Mouse (Mus musculus) hindbrain, embryonic 11.5 days (tissue): Measurements from ENCODE around the gene Mrln. TPM values are rescaled to one million over a fixed set of nuclear protein-coding genes. Genes with fewer than 3 reads are reported as not detected.

Experiments used
- ATAC-seq: fragments of 200-750 bp; cut with Nextera tagmentation; 2 replicates; pipeline ENCODE4 v1.8.0; 2017; ENCODE audit warnings: mild to moderate bottlenecking, moderate TSS enrichment, moderate library complexity; ENCODE audit not compliant: low FRiP score
- DNase-seq: peaks from one replicate; pipeline ENCODE4 v3.0.0-alpha.2; 2015; ENCODE audit warnings: low spot score
- H3K27ac ChIP-seq: fragments of 300-500 bp; sonication (generic); 2 replicates; pipeline ENCODE4 v1.5.1; 2014; ENCODE audit warnings: mild to moderate bottlenecking, low read depth, low read length
- H3K27me3 ChIP-seq: fragments of 300-500 bp; sonication (generic); 2 replicates; pipeline ENCODE4 v1.6.1; 2014; ENCODE audit warnings: mild to moderate bottlenecking, low read length, moderate library complexity, mixed read lengths; ENCODE audit not compliant: control insufficient read depth, insufficient read depth
- H3K36me3 ChIP-seq: fragments of 300-500 bp; sonication (generic); 2 replicates; pipeline ENCODE4 v1.6.1; 2014; ENCODE audit warnings: mild to moderate bottlenecking, low read length, moderate library complexity, mixed read lengths; ENCODE audit not compliant: control insufficient read depth, insufficient read depth
- H3K4me1 ChIP-seq: fragments of 300-500 bp; sonication (generic); replicated peaks from 2 replicates; pipeline ENCODE4 v1.6.1; 2014; ENCODE audit warnings: low read length, mixed read lengths; ENCODE audit not compliant: control insufficient read depth, insufficient read depth
- H3K4me2 ChIP-seq: fragments of 300-500 bp; sonication (generic); replicated peaks from 2 replicates; pipeline ENCODE4 v1.6.1; 2014; ENCODE audit warnings: mild to moderate bottlenecking, low read depth, low read length
- H3K4me3 ChIP-seq: fragments of 300-500 bp; sonication (generic); 2 replicates; pipeline ENCODE4 v1.5.1; 2014; ENCODE audit warnings: low read depth, low read length
- H3K9ac ChIP-seq: fragments of 300-500 bp; sonication (generic); 2 replicates; pipeline ENCODE4 v1.6.1; 2014; ENCODE audit warnings: low read depth, low read length
- H3K9me3 ChIP-seq: fragments of 300-500 bp; sonication (generic); 2 replicates; pipeline ENCODE4 v1.6.1; 2016; ENCODE audit warnings: low read length; ENCODE audit not compliant: control insufficient read depth
- WGBS: fragments of 180-500 bp; shearing (Covaris S2); extraction: QIAGEN DNeasy Blood & Tissue Kit; methylation state at CpG from one replicate; pipeline ENCODE4 v1.1.7; 2014; 5-methylcytosine and 5-hydroxymethylcytosine counted together
- polyA plus RNA-seq: library from polyadenylated mRNA; unstranded; fragments of >200 nt; fragmentation: Nextera tagmentation; extraction: Ambion mirVana; gene quantifications from 2 replicates; pipeline ENCODE4 v1.2.1, GENCODE M21; 2014

The Mrln gene
- polyA plus RNA-seq, 1 experiment from 2014 or later, result 1.0 TPM

DNA sequence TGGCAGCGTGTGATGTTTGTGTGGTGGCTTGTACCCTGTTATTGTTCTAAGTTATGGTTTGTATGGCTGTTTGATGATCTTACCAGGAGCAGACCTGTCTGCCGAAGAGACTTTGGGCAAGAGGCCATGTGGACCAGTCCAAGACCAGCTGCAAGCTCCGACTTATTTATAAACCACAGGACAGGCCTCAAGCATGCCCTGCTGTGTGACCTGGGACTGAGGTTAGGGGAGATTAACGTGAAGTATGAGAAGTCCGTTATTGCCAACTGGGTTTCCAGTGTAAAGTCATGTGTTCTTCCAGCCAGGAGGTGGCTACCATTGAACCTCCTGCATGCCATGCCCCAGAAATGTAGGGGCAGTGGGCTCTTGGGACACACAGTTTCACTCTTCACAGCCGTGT is 25.9 kb downstream of the Mrln start:
- no peaks in the 10 kb centered on the region for H3K36me3 ChIP-seq
- DNase-seq (no peak), ATAC-seq (no peak)
- no peak overlapping the region for H3K27ac ChIP-seq
- H3K9me3 ChIP-seq, result no peaks in the 10 kb centered on the region
- no peaks in the 10 kb centered on the region for H3K4me1 ChIP-seq
- 87% methylated on average over 6 of the region's 6 CpGs for WGBS
- no peak overlapping the region for H3K9ac ChIP-seq
- H3K4me2 ChIP-seq, result no peak overlapping the region
- no peaks in the 10 kb centered on the region for H3K27me3 ChIP-seq
- no peak overlapping the region for H3K4me3 ChIP-seq

GRCm38 (mm10) chr10:70237936-70238335 is 33.5 kb downstream of the Mrln start:
- no peak overlapping the region for H3K27ac ChIP-seq
- no peaks in the 10 kb centered on the region for H3K4me1 ChIP-seq
- H3K27me3 ChIP-seq, result no peaks in the 10 kb centered on the region; the same call in 1 of the 2 replicates
- no peak overlapping the region for H3K4me3 ChIP-seq
- H3K9ac ChIP-seq, result no peak overlapping the region
- no peaks in the 10 kb centered on the region for H3K9me3 ChIP-seq
- WGBS, result 88% methylated on average over 2 of the region's 2 CpGs
- ATAC-seq, result no peak
- H3K4me2 ChIP-seq, result no peak overlapping the region
- DNase-seq, result no peak
- H3K36me3 ChIP-seq, result no peaks in the 10 kb centered on the region

GRCm38 (mm10) chr10:70242751-70243444 is 38.4 kb downstream of the Mrln start:
- H3K36me3 ChIP-seq, result no peaks in the 10 kb centered on the region
- peaks cover 5% of the 10 kb centered on the region; the same call in 1 of the 2 replicates for H3K4me1 ChIP-seq
- no peak overlapping the region for H3K4me3 ChIP-seq
- no peak for ATAC-seq
- no peak for DNase-seq
- H3K9ac ChIP-seq, result no peak overlapping the region
- no peak overlapping the region for H3K4me2 ChIP-seq
- H3K27me3 ChIP-seq, result peaks cover 16% of the 10 kb centered on the region
- no peaks in the 10 kb centered on the region for H3K9me3 ChIP-seq
- 44% methylated on average over 8 of the region's 8 CpGs for WGBS
- H3K27ac ChIP-seq, result no peak overlapping the region

DNA sequence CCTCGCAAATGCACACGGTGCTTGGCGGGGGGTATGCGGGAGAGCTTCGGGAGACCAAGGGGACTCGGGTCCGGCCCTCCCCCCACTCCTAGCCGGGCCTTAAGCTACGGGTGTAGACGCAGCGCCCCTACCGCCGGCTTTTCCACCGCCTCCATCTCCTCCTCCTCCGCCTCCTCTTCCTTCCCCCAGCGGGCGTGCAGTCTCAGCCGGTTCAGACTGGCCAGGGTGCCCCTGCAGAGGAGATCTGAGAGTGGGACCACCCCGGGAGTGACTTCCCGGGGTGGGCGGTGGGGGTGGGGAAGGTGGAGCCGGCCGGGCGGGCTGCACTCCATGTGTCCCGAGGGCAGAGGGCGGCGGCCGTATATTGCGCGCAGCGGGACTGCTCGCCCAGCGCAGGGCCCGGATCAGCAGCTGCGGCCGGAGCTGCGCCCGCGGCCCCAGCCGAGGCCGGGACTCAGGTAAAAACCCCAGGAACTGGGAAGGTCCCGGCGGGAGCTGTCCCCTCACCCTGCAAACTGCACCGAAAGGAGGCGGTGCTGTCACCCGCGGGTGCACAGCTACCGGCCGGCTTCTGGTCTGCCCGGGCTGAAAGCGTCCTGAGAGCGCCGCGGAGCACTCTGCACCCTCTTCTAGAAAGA is 40.6 kb downstream of the Mrln start, which contains the start of gene Slc16a9:
Gene Slc16a9, plus strand, starts transcription at position 180 of the 638 bp plus-strand sequence.
- H3K4me1 ChIP-seq, result peaks cover 5% of the 10 kb centered on the region; the same call in 1 of the 2 replicates
- WGBS, result under 1% methylated on average over 51 of the region's 54 CpGs
- peak within 1 kb of the TSS; percentile 68 for H3K9ac ChIP-seq
- ATAC-seq, result peak; percentile 91
- peaks cover 16% of the 10 kb centered on the region for H3K27me3 ChIP-seq
- H3K9me3 ChIP-seq, result no peaks in the 10 kb centered on the region
- no peaks in the 10 kb centered on the region for H3K36me3 ChIP-seq
- peak within 1 kb of the TSS; percentile 98 for H3K4me2 ChIP-seq
- peak within 1 kb of the TSS; percentile 62 for H3K4me3 ChIP-seq
- peak; percentile 82 for DNase-seq
- no peak within 1 kb of the TSS for H3K27ac ChIP-seq

GRCm38 (mm10) chr10:70245559-70245945 is 41.1 kb downstream of the Mrln start:
- peaks cover 5% of the 10 kb centered on the region; the same call in 1 of the 2 replicates for H3K4me1 ChIP-seq
- H3K27me3 ChIP-seq, result peaks cover 16% of the 10 kb centered on the region
- peak overlapping the region; percentile 68 for H3K9ac ChIP-seq
- H3K27ac ChIP-seq, result no peak overlapping the region
- peak overlapping the region; percentile 98 for H3K4me2 ChIP-seq
- under 1% methylated on average over 16 of the region's 16 CpGs for WGBS
- peak overlapping the region; percentile 62 for H3K4me3 ChIP-seq
- ATAC-seq (no peak), DNase-seq (peak; percentile 68)
- no peaks in the 10 kb centered on the region for H3K36me3 ChIP-seq
- H3K9me3 ChIP-seq, result no peaks in the 10 kb centered on the region

DNA sequence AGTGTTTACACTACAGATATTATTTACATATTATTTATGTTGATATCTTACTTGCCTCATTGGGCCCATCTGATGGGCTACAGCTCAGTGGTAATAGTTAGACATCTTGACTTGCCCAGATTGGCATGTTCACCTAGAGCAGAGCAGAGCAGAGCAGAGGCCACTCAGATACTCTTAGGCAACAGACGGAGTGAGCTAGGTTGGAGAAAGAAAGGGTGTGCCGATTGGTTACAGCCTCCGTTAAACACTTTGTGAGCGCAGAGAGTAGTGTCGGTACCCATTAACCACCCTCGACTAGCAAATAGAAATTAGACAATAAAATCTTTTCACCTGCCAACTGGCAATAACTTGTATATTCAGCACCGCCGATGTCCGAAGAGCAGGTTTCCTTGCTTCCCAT is 41.6 kb downstream of the Mrln start:
- Histone ChIP-seq H3K4me1 (peaks cover 5% of the 10 kb centered on the region; the same call in 1 of the 2 replicates), H3K9ac (no peak overlapping the region), H3K27me3 (peaks cover 16% of the 10 kb centered on the region), H3K36me3 (no peaks in the 10 kb centered on the region), H3K4me3 (no peak overlapping the region), H3K9me3 (no peaks in the 10 kb centered on the region), H3K4me2 (peak overlapping the region; percentile 98; the same call in 1 of the 2 replicates), H3K27ac (no peak overlapping the region)
- DNase-seq (peak; percentile 28), ATAC-seq (no peak)
- WGBS, result 30% methylated on average over 9 of the region's 9 CpGs

DNA sequence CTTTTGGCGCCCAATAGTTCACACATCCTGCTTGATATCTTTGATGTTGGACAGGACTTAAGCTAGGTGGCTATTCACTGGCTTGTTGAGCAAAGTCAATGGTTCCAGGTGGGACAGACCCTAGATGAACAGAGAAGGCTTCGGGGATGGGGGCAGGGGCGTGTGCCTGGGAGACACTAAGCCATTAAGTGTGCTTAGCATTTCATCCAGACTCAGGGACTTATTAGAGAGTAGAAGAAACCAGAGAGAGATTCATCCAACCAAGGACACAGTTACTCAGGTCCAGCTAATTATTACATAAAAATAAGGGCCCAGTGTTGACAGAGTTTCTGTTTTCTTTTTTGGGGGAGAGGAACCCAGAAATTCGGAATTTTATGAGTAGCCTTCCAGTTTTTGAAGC is 45.9 kb downstream of the Mrln start:
- H3K27ac ChIP-seq, result no peak overlapping the region
- no peaks in the 10 kb centered on the region for H3K9me3 ChIP-seq
- peaks cover 11% of the 10 kb centered on the region for H3K27me3 ChIP-seq
- H3K4me2 ChIP-seq, result no peak overlapping the region
- DNase-seq (no peak), ATAC-seq (no peak)
- H3K4me1 ChIP-seq, result no peaks in the 10 kb centered on the region; the same call in 1 of the 2 replicates
- WGBS, result 85% methylated on average over 4 of the region's 4 CpGs
- no peak overlapping the region for H3K9ac ChIP-seq
- H3K36me3 ChIP-seq, result no peaks in the 10 kb centered on the region
- H3K4me3 ChIP-seq, result no peak overlapping the region

DNA sequence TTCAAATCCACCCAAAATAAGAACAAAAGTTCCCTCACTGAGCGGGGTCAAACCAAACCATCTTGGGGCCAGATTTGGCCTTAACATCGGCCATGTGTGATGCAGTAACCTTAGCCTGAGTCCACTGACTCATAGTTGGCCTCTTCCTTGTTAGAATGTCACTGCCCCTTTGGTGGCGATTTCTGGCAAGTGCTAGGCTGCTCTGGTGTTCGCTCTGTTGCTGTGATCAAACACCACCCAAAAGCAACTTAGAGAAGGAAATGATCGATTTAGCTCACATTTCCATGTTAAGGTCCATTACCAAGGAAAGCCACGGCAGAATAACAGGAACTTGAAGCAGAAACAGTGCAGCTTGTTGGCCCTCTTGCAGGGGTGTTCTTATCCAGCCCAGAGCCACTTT is 46.3 kb downstream of the Mrln start:
- Histone ChIP-seq H3K9ac (no peak overlapping the region), H3K36me3 (no peaks in the 10 kb centered on the region), H3K9me3 (no peaks in the 10 kb centered on the region), H3K27me3 (peaks cover 8% of the 10 kb centered on the region), H3K27ac (no peak overlapping the region), H3K4me1 (no peaks in the 10 kb centered on the region; the same call in 1 of the 2 replicates), H3K4me2 (no peak overlapping the region), H3K4me3 (no peak overlapping the region)
- no peak for DNase-seq
- ATAC-seq, result no peak
- WGBS, result 85% methylated on average over 6 of the region's 6 CpGs

DNA sequence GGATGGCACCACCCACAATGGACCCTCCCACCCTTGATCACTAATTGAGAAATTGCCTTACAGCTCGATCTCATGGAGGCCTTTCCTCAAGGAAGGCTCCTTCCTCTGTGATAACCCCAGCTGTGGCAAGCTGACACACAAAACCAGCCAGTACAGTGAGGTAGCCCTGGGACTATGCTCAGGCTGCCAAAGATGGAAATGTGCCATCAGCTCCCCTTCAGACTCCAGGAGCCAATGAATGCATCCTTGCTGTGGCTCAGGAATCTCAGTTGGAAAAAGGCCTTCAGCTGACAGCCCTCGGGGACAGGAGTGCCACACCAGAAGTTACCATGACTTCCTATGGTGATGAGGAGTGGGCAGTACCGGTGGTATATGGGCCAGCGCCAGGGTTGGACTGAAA is 50.2 kb downstream of the Mrln start:
- no peaks in the 10 kb centered on the region for H3K9me3 ChIP-seq
- no peaks in the 10 kb centered on the region for H3K27me3 ChIP-seq
- 83% methylated on average over 4 of the region's 4 CpGs for WGBS
- no peak overlapping the region for H3K9ac ChIP-seq
- H3K4me2 ChIP-seq, result no peak overlapping the region
- no peak overlapping the region for H3K27ac ChIP-seq
- H3K4me3 ChIP-seq, result no peak overlapping the region
- H3K4me1 ChIP-seq, result no peaks in the 10 kb centered on the region
- ATAC-seq (no peak), DNase-seq (no peak)
- no peaks in the 10 kb centered on the region for H3K36me3 ChIP-seq
